Mouse (Mus musculus): Measurements from ENCODE around the gene Neu4. TPM values are rescaled to one million over a fixed set of nuclear protein-coding genes. Genes with fewer than 3 reads are reported as not detected.

The Neu4 gene
- polyA plus RNA-seq, 1 experiment: not detected

DNA sequence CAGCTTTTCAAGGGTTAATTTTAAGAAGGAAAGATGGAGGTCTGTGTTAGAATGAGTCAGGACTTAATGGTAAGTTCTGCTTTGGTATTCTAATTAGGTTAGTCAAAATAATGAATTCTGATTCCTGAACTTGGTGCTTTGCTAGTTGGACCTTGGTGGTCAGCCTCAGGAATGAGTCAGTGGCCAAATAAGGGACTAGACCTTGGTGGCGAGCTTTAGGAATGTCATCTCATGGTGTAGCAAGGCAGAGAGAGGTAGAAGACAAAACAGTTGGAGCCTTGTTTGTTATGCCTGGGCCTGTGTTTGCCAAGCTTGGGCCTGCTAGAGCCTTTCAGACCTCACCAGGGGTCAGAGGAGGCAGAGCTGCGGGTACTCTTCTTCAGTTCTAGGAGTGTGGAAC is 8.5 kb downstream of the Neu4 start:
- no peak for DNase-seq (ENCODE audit: low read depth)
- TF ChIP-seq CTCF (IDR thresholded peaks at IDR 0.05; ENCODE audit: borderline replicate concordance, extremely low read depth, insufficient read depth, insufficient read length) (no peak), POLR2A (IDR thresholded peaks at IDR 0.05; ENCODE audit: borderline replicate concordance, extremely low read depth, insufficient read depth, insufficient read length, poor library complexity, severe bottlenecking) (no peak)

DNA sequence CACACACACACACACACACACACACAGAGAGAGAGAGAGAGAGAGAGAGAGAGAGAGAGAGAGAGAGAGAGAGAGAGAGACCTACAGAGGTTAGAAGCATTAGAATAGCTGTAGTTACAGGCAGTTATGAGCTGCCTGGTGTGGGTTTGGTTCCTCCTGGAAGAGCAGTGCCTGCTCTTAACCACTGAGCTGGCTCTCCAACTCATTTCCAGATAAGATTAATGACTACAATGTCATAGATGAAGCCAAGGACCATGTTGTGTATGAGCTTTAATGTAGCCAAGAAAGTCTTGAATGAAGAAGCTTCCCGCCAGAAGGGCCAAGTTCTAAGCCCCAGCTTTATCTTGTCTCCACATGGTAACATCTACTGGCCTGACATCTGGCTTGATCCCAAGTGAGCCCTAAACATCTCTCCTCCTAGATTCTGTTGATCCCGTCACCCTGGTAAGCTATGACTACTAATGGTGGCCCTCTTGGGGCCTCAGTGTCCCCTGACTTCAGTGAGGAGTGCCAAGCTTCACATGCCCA is 12.9 kb downstream of the Neu4 start:
- TF ChIP-seq POLR2A (IDR thresholded peaks at IDR 0.05; ENCODE audit: borderline replicate concordance, extremely low read depth, insufficient read depth, insufficient read length, poor library complexity, severe bottlenecking): no peak
- TF ChIP-seq CTCF (IDR thresholded peaks at IDR 0.05; ENCODE audit: borderline replicate concordance, extremely low read depth, insufficient read depth, insufficient read length): no peak
- no peak for DNase-seq (ENCODE audit: low read depth)

DNA sequence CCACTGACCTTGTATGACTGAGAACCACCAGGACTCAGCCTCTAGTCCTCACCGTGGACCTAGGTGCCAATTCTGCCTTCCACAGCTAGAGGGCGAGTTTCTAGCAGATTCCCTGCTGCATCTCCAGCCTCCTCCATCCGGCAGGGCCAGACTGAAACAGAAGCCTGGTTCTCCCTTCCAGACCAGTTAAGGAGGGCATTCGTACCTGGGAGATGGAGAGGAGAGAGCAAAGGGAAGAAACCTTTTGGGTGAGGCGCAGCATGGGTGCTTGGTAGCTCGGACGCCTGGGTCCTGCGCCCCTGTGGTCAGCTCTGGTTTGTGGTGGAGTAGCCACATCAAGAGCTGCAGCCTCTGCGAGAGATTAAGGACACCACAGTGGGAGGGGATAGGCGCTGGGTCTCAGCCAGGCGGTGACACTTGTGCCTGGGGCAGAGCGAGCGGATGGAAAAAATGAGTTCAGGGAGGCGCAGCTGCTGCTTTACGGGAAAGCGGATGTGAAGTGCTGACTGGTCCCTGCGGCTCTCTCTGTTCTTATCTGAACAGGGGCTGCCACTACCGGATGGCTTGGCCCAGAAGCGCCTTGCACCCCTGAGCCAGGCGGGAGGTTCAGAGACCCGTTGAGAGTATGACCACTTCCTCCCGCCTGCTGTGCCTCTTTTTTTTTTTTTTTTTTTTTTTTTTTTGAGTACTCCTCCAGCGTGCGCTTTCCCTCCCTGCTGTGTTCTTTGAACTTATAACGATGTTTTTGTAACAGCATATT is 14.9 kb downstream of the Neu4 start:
- TF ChIP-seq POLR2A (IDR thresholded peaks at IDR 0.05; ENCODE audit: borderline replicate concordance, extremely low read depth, insufficient read depth, insufficient read length, poor library complexity, severe bottlenecking): no peak
- peak; percentile 85 for TF ChIP-seq CTCF (IDR thresholded peaks at IDR 0.05; ENCODE audit: borderline replicate concordance, extremely low read depth, insufficient read depth, insufficient read length)
- peak; percentile 91 for DNase-seq (ENCODE audit: low read depth)

DNA sequence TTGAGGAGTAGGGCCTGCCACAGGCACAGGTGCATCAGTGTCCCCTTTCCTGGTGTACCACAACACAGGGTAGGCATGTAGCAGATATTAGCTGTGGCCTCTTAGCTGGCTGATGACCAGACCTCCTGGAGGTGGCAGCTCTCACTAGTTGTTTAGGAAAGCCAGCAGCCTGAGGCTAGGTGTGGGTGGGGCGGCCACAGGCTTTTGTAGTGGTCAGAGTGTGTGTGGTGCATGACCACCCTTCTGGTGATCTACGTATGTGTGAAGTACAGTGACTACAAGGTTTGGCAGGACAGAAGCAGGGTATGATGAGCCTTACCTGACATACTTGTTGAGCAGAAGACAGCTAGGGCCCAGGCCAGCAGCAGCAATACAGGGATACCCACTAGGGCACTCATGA is 20.1 kb downstream of the Neu4 start:
- TF ChIP-seq POLR2A (IDR thresholded peaks at IDR 0.05; ENCODE audit: borderline replicate concordance, extremely low read depth, insufficient read depth, insufficient read length, poor library complexity, severe bottlenecking) (no peak), CTCF (IDR thresholded peaks at IDR 0.05; ENCODE audit: borderline replicate concordance, extremely low read depth, insufficient read depth, insufficient read length) (no peak)
- DNase-seq (ENCODE audit: low read depth): no peak

DNA sequence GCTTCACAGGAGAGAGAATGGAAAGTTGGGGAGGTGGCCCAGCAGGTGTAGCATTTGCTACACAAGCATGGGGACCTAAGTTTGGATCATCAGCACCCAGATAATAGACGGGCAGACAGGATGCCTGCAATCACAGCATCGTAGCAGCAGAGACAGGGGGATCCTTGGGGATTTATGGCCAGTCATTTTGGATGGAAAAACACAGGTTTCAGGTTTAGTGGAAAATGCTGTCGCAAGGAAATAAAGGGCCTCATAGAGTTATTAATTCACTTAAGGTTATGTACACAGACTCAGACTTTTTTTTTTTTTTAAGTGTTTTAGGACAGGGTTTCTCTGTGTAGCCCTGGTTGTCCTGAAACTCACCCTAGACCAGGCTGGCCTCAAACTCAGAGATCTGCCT is 25.3 kb downstream of the Neu4 start:
- TF ChIP-seq CTCF (IDR thresholded peaks at IDR 0.05; ENCODE audit: borderline replicate concordance, extremely low read depth, insufficient read depth, insufficient read length) (no peak), POLR2A (IDR thresholded peaks at IDR 0.05; ENCODE audit: borderline replicate concordance, extremely low read depth, insufficient read depth, insufficient read length, poor library complexity, severe bottlenecking) (no peak)
- DNase-seq (ENCODE audit: low read depth): no peak

DNA sequence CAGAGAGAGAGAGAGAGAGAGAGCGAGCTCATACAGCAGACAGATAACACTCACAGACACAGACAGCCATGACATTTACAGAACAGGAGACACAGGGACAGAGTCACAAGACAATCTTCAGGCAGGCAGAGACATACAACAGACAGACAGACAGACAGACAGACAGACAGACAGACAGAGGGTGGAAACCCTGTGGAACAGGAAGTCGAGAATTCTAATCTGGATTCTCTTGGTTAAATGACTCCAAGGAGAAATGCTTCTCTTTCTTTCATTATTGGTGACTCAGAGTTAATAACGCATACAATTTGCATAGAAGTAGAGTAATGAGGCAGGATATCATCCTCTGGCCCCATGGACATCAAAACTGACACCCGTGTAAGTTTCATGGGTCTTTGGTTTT is 26.3 kb downstream of the Neu4 start:
- TF ChIP-seq POLR2A (IDR thresholded peaks at IDR 0.05; ENCODE audit: borderline replicate concordance, extremely low read depth, insufficient read depth, insufficient read length, poor library complexity, severe bottlenecking) (no peak), CTCF (IDR thresholded peaks at IDR 0.05; ENCODE audit: borderline replicate concordance, extremely low read depth, insufficient read depth, insufficient read length) (no peak)
- DNase-seq (ENCODE audit: low read depth): no peak

DNA sequence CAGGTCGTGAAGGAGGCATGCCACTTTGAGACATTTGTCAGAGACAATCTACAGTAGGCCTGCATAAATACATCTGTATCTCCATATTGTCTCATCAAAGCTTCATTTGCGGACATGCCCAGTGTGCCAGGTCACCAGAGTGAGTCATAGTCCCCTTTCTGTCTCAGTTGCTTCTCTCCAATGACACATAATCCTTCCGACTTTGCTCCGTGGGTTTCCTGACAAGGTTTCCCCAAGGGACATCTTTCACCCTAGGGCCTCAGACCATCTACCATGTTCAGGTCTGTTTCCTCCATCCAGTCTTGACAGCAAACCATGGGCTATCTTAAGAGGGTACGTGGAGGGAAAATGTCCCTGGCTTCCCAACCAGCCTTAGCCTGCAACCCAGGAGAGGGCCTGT is 30.9 kb downstream of the Neu4 start:
- DNase-seq (ENCODE audit: low read depth): no peak
- TF ChIP-seq CTCF (IDR thresholded peaks at IDR 0.05; ENCODE audit: borderline replicate concordance, extremely low read depth, insufficient read depth, insufficient read length) (no peak), POLR2A (IDR thresholded peaks at IDR 0.05; ENCODE audit: borderline replicate concordance, extremely low read depth, insufficient read depth, insufficient read length, poor library complexity, severe bottlenecking) (no peak)

DNA sequence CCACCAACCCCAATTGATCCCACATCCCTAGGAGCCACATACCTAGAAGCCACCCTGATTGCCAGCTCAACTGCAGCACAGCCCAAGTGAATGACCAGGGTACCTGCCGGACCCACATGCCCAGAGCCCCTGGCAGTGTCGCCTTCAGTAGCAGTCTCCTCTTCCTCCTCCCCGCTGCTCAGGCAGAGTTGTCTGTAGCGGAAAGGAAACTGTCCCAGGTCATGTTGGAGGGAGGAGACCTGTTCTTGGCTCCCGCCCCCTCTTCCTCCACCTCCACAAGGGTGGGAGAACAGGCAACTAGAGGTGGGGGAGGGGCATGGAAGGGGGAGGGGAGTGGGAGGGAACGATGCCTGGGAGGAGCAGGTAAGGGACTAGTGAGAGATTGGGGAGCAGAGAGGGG is 32.1 kb downstream of the Neu4 start, which contains the start of gene Pdcd1:
Gene Pdcd1 (minus strand): TSS at position 181 of the 400 bp plus-strand sequence.
- TF ChIP-seq POLR2A (IDR thresholded peaks at IDR 0.05; ENCODE audit: borderline replicate concordance, extremely low read depth, insufficient read depth, insufficient read length, poor library complexity, severe bottlenecking) (no peak), CTCF (IDR thresholded peaks at IDR 0.05; ENCODE audit: borderline replicate concordance, extremely low read depth, insufficient read depth, insufficient read length) (no peak)
- DNase-seq (ENCODE audit: low read depth): no peak

DNA sequence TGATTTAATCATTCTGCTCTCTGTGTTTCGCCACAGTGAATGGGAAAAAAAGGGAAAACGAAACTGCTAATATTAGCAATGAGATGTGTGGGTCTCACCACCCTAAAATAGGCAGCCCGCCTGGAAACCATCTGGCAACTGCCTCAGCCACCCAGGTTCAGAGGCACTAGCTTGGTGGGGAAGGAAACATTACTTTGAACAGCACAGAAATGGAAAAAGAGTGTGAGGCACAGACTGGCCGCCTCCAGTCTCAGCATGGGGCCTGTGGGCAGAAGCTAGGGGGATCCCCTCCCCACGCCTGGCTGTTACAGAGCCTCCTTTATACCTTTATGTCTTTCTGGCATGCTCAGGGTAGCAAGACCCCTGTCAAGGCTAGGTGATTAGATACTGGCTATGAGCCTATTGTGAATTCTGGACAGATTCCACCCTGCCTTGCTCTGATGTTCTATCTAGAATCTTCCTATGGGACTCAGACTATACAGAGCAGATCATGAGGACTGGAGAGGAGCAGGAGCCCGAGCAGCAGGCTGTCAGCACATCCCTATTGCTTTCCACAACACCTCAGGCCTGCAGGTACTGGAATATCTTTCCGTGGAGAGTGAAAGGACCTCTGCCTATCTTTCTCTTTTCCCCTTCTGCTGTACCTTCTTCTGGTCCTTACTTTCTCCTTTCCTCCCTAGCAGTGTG is 33.4 kb downstream of the Neu4 start:
- DNase-seq (ENCODE audit: low read depth): no peak
- TF ChIP-seq CTCF (IDR thresholded peaks at IDR 0.05; ENCODE audit: borderline replicate concordance, extremely low read depth, insufficient read depth, insufficient read length): no peak
- TF ChIP-seq POLR2A (IDR thresholded peaks at IDR 0.05; ENCODE audit: borderline replicate concordance, extremely low read depth, insufficient read depth, insufficient read length, poor library complexity, severe bottlenecking): no peak

DNA sequence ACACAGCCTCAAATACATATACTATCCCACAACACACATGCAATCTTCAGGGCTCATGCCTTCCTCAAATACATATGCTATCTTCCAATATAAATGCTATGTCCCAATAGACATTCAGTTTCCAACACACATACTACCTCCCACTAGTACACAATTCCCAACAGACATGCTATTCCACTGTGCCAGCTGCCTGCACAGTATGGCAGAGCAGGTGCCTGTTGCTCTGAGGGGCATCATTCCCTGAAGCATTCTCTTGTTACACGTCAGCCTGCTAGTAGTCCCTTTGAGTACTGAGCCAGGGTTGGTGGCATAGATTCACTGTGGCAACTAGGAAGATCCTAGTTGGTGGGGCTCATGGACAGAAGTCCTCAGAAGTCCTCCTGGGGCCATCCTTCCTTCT is 34.2 kb downstream of the Neu4 start:
- no peak for TF ChIP-seq CTCF (IDR thresholded peaks at IDR 0.05; ENCODE audit: borderline replicate concordance, extremely low read depth, insufficient read depth, insufficient read length)
- no peak for TF ChIP-seq POLR2A (IDR thresholded peaks at IDR 0.05; ENCODE audit: borderline replicate concordance, extremely low read depth, insufficient read depth, insufficient read length, poor library complexity, severe bottlenecking)
- DNase-seq (ENCODE audit: low read depth): no peak

DNA sequence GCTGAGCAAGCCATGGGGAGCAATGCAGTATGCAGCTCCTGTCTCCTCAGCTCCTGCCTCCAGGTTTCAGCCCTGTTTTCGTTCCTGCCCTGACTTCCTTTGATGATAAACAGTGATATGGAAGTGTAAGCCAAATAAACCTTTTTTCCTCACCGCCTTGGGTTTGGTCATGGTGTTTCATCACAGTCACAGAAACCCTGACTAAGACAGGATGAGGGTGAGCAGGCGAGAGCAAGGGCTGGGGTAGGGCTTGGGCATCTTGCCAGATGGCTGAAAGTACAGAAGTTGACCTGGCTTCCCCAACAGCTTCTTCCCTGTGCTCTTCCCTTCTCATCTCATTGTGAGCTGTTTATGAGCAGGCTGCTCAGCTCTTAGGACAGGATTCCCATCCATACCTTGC is 35.7 kb downstream of the Neu4 start:
- no peak for DNase-seq (ENCODE audit: low read depth)
- no peak for TF ChIP-seq POLR2A (IDR thresholded peaks at IDR 0.05; ENCODE audit: borderline replicate concordance, extremely low read depth, insufficient read depth, insufficient read length, poor library complexity, severe bottlenecking)
- TF ChIP-seq CTCF (IDR thresholded peaks at IDR 0.05; ENCODE audit: borderline replicate concordance, extremely low read depth, insufficient read depth, insufficient read length): no peak
